Mouse (Mus musculus) ES-E14 (cell line): ENCODE results near the gene Cend1.

Source experiments
- CHD2 ChIP-seq: IDR thresholded peaks from 2 replicates; pipeline ENCODE4 v1.6.1; 2014; ENCODE audit warnings: mild to moderate bottlenecking, low read depth, low read length, inconsistent platforms
- HCFC1 ChIP-seq: IDR thresholded peaks from 2 replicates; pipeline ENCODE4 v1.6.1; 2012; ENCODE audit warnings: low read length, inconsistent platforms, borderline replicate concordance; ENCODE audit not compliant: insufficient read depth
- ZC3H11A ChIP-seq: IDR thresholded peaks from 2 replicates; pipeline ENCODE4 v1.6.1; 2012; ENCODE audit warnings: low read depth, mild to moderate bottlenecking, inconsistent platforms, low read length, borderline replicate concordance
- ZNF384 ChIP-seq: IDR thresholded peaks from 2 replicates; pipeline ENCODE4 v1.6.1; 2012; ENCODE audit warnings: low read depth, low read length, inconsistent platforms

- TF ChIP-seq CHD2, result no peak
- TF ChIP-seq ZC3H11A, result no peak
- TF ChIP-seq HCFC1, result no peak
- TF ChIP-seq ZNF384, result no peak
Measured at GRCm38 (mm10) chr7:141436523-141436892, 7.2 kb upstream of the Cend1 start.
